In genomic region chr11:98202641-98203350, GRCm38 (mm10) we compare ENCODE assay signal across 8 mouse cellular contexts. TPM values are rescaled to one million over a fixed set of nuclear protein-coding genes. Genes with fewer than 3 reads are reported as not detected.
DNase-seq lines count a peak whose midpoint lies in the region; ATAC-seq and TF ChIP-seq lines count a peak whose summit lies in the region.

Gene Cdk12 (plus strand): TSS chr11:98203059.

- peak; percentile 98 for DNase-seq in c-Kit-positive CD71-positive TER-119-positive erythroid progenitor cells, embryonic 14.5 days (ENCODE audit: low spot score)
- DNase-seq in heart, postnatal 0 days (ENCODE audit: low spot score), result peak; percentile 99
- peak; percentile 97 to 98 for DNase-seq in kidney, postnatal 4 days

- TF ChIP-seq CTCF in E14TG2a.4 (conservative IDR thresholded peaks at IDR 0.05; ENCODE audit: low read length), result no peak
- TF ChIP-seq CTCF in heart, postnatal 0 days (IDR thresholded peaks at IDR 0.05; ENCODE audit: low read depth), result no peak
- TF ChIP-seq CTCF in testis, adult 2 months (IDR thresholded peaks at IDR 0.05; ENCODE audit: control insufficient read depth, insufficient read depth, insufficient replicate concordance, low read depth, low read length), result 0 out of 2 replicates have a peak, but pooled peaks have one; percentile 1

- H3K4me3 ChIP-seq in E14TG2a.4 (replicated peaks; ENCODE audit: low read length), result peak within 1 kb of the TSS; percentile 98
- H3K4me3 ChIP-seq in forebrain, embryonic 12.5 days (replicated peaks), result peak within 1 kb of the TSS; percentile 90
- H3K4me3 ChIP-seq in heart, postnatal 0 days (ENCODE audit: low read depth, low read length), result peak within 1 kb of the TSS; percentile 92
- peak within 1 kb of the TSS; percentile 99 for H3K4me3 ChIP-seq in liver, embryonic 16.5 days (ENCODE audit: low read depth, low read length)
- H3K4me3 ChIP-seq in neural tube, embryonic 13.5 days, result peak within 1 kb of the TSS; percentile 90
- peak within 1 kb of the TSS; percentile 96 for H3K4me3 ChIP-seq in testis, adult 2 months (ENCODE audit: control insufficient read depth, low read depth, low read length)

- peaks cover 63% of the 10 kb centered on the region for H3K4me1 ChIP-seq in E14TG2a.4 (replicated peaks; ENCODE audit: low read depth, low read length)
- H3K4me1 ChIP-seq in forebrain, embryonic 12.5 days, result peaks cover 17% of the 10 kb centered on the region
- H3K4me1 ChIP-seq in heart, postnatal 0 days (ENCODE audit: control insufficient read depth, insufficient read depth), result peaks cover 11% of the 10 kb centered on the region; the same call in 1 of the 2 replicates
- H3K4me1 ChIP-seq in liver, embryonic 16.5 days (ENCODE audit: control insufficient read depth, low read depth, low read length), result peaks cover 13% of the 10 kb centered on the region
- peaks cover 35% of the 10 kb centered on the region for H3K4me1 ChIP-seq in neural tube, embryonic 13.5 days (replicated peaks)
- peaks cover 11% of the 10 kb centered on the region for H3K4me1 ChIP-seq in testis, adult 2 months (ENCODE audit: control insufficient read depth, insufficient read depth, low read length)

- TF ChIP-seq EP300 in heart, postnatal 0 days (IDR thresholded peaks at IDR 0.05; ENCODE audit: low read depth), result peak; percentile 100

- ATAC-seq in forebrain, embryonic 12.5 days (ENCODE audit: low FRiP score), result peak; percentile 95
- ATAC-seq in heart, postnatal 0 days (ENCODE audit: insufficient read depth, low read depth), result peak; percentile 90
- peak; percentile 87 for ATAC-seq in liver, embryonic 16.5 days (ENCODE audit: low read depth)
- peak; percentile 96 for ATAC-seq in neural tube, embryonic 13.5 days (ENCODE audit: low read depth)

- WGBS in forebrain, embryonic 12.5 days, result under 1% methylated on average over 59 of the region's 63 CpGs
- WGBS in heart, postnatal 0 days, result under 1% methylated on average over 52 of the region's 63 CpGs
- under 1% methylated on average over 61 of the region's 63 CpGs for WGBS in liver, embryonic 16.5 days (ENCODE audit: insufficient replicate concordance)
- WGBS in neural tube, embryonic 13.5 days, result under 1% methylated on average over 62 of the region's 63 CpGs

- peak within 1 kb of the TSS; percentile 97 for H3K9ac ChIP-seq in forebrain, embryonic 12.5 days
- H3K9ac ChIP-seq in heart, postnatal 0 days (replicated peaks; ENCODE audit: low read depth, low read length), result peak within 1 kb of the TSS; percentile 100
- H3K9ac ChIP-seq in liver, embryonic 16.5 days (ENCODE audit: low read depth, low read length), result peak within 1 kb of the TSS; percentile 100
- peak within 1 kb of the TSS; percentile 99 for H3K9ac ChIP-seq in neural tube, embryonic 13.5 days

- TF ChIP-seq POLR2A in testis, adult 2 months (IDR thresholded peaks at IDR 0.05; ENCODE audit: control insufficient read depth, low read depth, low read length), result peak; percentile 100

- peaks cover 36% of the 10 kb centered on the region for H3K36me3 ChIP-seq in E14TG2a.4 (ENCODE audit: insufficient read depth, low read length)
- H3K36me3 ChIP-seq in forebrain, embryonic 12.5 days (replicated peaks), result no peaks in the 10 kb centered on the region
- peaks cover 1% of the 10 kb centered on the region; the same call in 1 of the 2 replicates for H3K36me3 ChIP-seq in heart, postnatal 0 days (replicated peaks; ENCODE audit: control insufficient read depth, insufficient read depth, low read length)
- peaks cover 1% of the 10 kb centered on the region for H3K36me3 ChIP-seq in liver, embryonic 16.5 days (ENCODE audit: control insufficient read depth, insufficient read depth)
- H3K36me3 ChIP-seq in neural tube, embryonic 13.5 days, result peaks cover 2% of the 10 kb centered on the region; the same call in 1 of the 2 replicates
- H3K36me3 ChIP-seq in testis, adult 2 months (ENCODE audit: control insufficient read depth, insufficient read depth, low read length), result peaks cover 3% of the 10 kb centered on the region

- peak within 1 kb of the TSS; percentile 100 for H3K27ac ChIP-seq in forebrain, embryonic 12.5 days
- peak within 1 kb of the TSS; percentile 100 for H3K27ac ChIP-seq in heart, postnatal 0 days (ENCODE audit: low read depth)
- H3K27ac ChIP-seq in liver, embryonic 16.5 days (ENCODE audit: low read length), result peak within 1 kb of the TSS; percentile 100
- peak within 1 kb of the TSS; percentile 100 for H3K27ac ChIP-seq in neural tube, embryonic 13.5 days (replicated peaks)
- H3K27ac ChIP-seq in testis, adult 2 months (ENCODE audit: control insufficient read depth, insufficient read depth, low read depth, low read length), result peak within 1 kb of the TSS; percentile 99

- peak within 1 kb of the TSS; percentile 93 for H3K4me2 ChIP-seq in forebrain, embryonic 12.5 days
- H3K4me2 ChIP-seq in heart, postnatal 0 days (ENCODE audit: low read depth, low read length), result peak within 1 kb of the TSS; percentile 81
- H3K4me2 ChIP-seq in liver, embryonic 16.5 days (ENCODE audit: low read depth, low read length), result peak within 1 kb of the TSS; percentile 54
- peak within 1 kb of the TSS; percentile 96 for H3K4me2 ChIP-seq in neural tube, embryonic 13.5 days

- H3K9me3 ChIP-seq in E14TG2a.4 (ENCODE audit: low read length), result no peaks in the 10 kb centered on the region
- no peaks in the 10 kb centered on the region for H3K9me3 ChIP-seq in forebrain, embryonic 12.5 days
- H3K9me3 ChIP-seq in heart, postnatal 0 days (replicated peaks; ENCODE audit: control insufficient read depth, low read length), result no peaks in the 10 kb centered on the region
- H3K9me3 ChIP-seq in liver, embryonic 16.5 days (replicated peaks; ENCODE audit: control insufficient read depth, low read length), result no peaks in the 10 kb centered on the region
- no peaks in the 10 kb centered on the region for H3K9me3 ChIP-seq in neural tube, embryonic 13.5 days

- no peaks in the 10 kb centered on the region for H3K27me3 ChIP-seq in E14TG2a.4 (ENCODE audit: insufficient read depth, low read length)
- peaks cover 8% of the 10 kb centered on the region for H3K27me3 ChIP-seq in forebrain, embryonic 12.5 days
- H3K27me3 ChIP-seq in heart, postnatal 0 days (ENCODE audit: control insufficient read depth, insufficient read depth, low read length), result no peaks in the 10 kb centered on the region
- H3K27me3 ChIP-seq in liver, embryonic 16.5 days (ENCODE audit: control insufficient read depth, insufficient read depth, low read depth, low read length), result no peaks in the 10 kb centered on the region
- peaks cover 1% of the 10 kb centered on the region; the same call in 1 of the 2 replicates for H3K27me3 ChIP-seq in neural tube, embryonic 13.5 days
- no peaks in the 10 kb centered on the region for H3K27me3 ChIP-seq in testis, adult 2 months (ENCODE audit: control insufficient read depth, insufficient read depth, low read length)

RNA-seq across cellular contexts. Expression of gene Cdk12, which starts in this region (rescaled TPM):
- polyA plus RNA-seq in forebrain, embryonic 12.5 days (2016; fragmentation: Nextera tagmentation; extraction: Ambion mirVana), result 17.9 and 20.0 TPM in 2 replicates
- 18.4 and 25.8 TPM in 2 replicates for total RNA-seq in heart, postnatal 0 days (2014; rRNA removed; ENCODE audit: low replicate concordance)
- 3.9 and 4.2 TPM in 2 replicates for polyA plus RNA-seq in heart, postnatal 0 days (2015; fragmentation: Nextera tagmentation; extraction: Ambion mirVana)
- 5.5 and 5.7 TPM in 2 replicates for polyA plus RNA-seq in liver, embryonic 16.5 days (2015; fragmentation: Nextera tagmentation; extraction: Ambion mirVana)
- polyA plus RNA-seq in neural tube, embryonic 13.5 days (2015; fragmentation: Nextera tagmentation; extraction: Ambion mirVana), result 9.4 and 9.6 TPM in 2 replicates
- 15.7 and 17.6 TPM in 2 replicates for polyA plus RNA-seq in testis, adult 2 months (2012; rRNA removed)

Comparison
In these comparisons a context has a peak if more than half of its experiments do, and no peak if none do; other contexts are left out.
1. Peak in every context shown above with its lines: DNase-seq, ATAC-seq, H3K4me3 ChIP-seq and H3K27ac ChIP-seq.